Mouse (Mus musculus) small intestine, adult 10 weeks (tissue): ENCODE data around the gene Emilin2. TPM values are rescaled to one million over a fixed set of nuclear protein-coding genes. Genes with fewer than 3 reads are reported as not detected.

Experiments
- polyA plus RNA-seq: library from polyadenylated mRNA; stranded (reverse); fragments of 350-450 nt; fragmentation: Illumina TruSeq; extraction: RNeasy Lipid Tissue Mini Kit (QIAGEN cat#74804); gene quantifications from one replicate; pipeline ENCODE4 v1.2.3, GENCODE M21; 2014; ENCODE audit warnings: low replicate concordance

Emilin2 gene
- 0.11 TPM for polyA plus RNA-seq

DNA sequence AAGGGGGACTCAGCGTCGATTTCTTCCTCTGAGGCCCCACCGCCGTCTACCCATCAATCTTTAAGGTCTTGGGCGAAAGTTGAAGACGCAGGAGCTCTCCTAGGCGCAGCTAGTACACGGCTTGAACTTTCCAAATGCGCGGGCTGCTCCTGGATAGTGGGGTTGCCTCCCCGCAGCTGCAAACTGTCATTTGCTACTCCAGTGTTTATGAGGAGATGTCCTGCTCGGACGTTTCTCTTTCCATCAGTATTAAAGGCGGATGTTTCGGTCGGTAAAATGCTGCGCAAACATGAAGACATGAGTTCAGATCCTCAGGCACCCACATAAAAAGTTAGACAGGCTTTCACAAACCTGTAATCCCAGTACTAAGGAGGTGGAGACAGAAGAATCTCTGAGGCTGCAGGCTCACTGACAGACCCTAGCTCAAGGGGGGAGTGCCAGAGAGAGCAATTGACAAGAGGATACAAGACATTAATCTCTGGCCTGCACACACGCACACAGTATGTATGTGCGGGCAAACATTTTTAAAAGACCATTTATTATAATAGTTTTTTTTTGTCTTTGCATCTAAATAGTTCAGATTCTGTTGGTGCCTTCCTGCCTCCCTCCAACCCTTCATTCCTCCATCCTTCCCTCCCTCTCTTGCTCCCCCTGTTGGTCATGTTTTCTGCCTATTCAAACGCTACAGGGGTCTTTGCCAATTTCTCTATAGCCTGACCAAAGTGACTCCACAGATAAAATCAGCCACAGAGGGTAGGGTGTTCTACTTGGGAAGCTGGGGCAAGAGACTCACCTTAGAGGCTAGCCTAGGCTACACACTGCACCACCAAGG is at the start of gene Emilin2:
Gene Emilin2 (minus strand): TSS at position 639 of the 832 bp plus-strand sequence.

Other genes starting within 250 kb of the Emilin2 start
- gene Lpin2, start 129.4 kb downstream of the Emilin2 start, polyA plus RNA-seq: 88.7 TPM
- gene Gm4707, start 147.9 kb upstream of the Emilin2 start, polyA plus RNA-seq: not detected
- 68.5 TPM for gene Smchd1, start 163.4 kb upstream of the Emilin2 start, polyA plus RNA-seq
- gene Ndc80, start 214.9 kb upstream of the Emilin2 start, polyA plus RNA-seq: 16.3 TPM
- 0.52 TPM for gene Spdya, start 240.1 kb upstream of the Emilin2 start, polyA plus RNA-seq